Mouse (Mus musculus): ENCODE results near the gene Alox5ap.

Alox5ap gene

GRCm38 (mm10) chr5:149264405-149264804 lies at the start of gene Alox5ap:
TSS of gene Alox5ap (plus strand) at chr5:149264767.
- no peak for DNase-seq

GRCm38 (mm10) chr5:149215540-149215939 lies 49.0 kb upstream of the Alox5ap start:
- no peak for DNase-seq

GRCm38 (mm10) chr5:149217524-149218357 lies 46.8 kb upstream of the Alox5ap start:
- no peak for DNase-seq

- DNase-seq: no peak
Measured at GRCm38 (mm10) chr5:149219493-149219892, 45.1 kb upstream of the Alox5ap start.

GRCm38 (mm10) chr5:149221355-149221754 lies 43.2 kb upstream of the Alox5ap start:
- no peak for DNase-seq

- no peak for DNase-seq
Measured at GRCm38 (mm10) chr5:149224666-149225065, 39.9 kb upstream of the Alox5ap start.

GRCm38 (mm10) chr5:149228700-149229618 lies 35.6 kb upstream of the Alox5ap start:
- DNase-seq: peak; percentile 91

- peak; percentile 39 for DNase-seq
Measured at GRCm38 (mm10) chr5:149229619-149230339, 34.8 kb upstream of the Alox5ap start.

- DNase-seq: no peak
Measured at GRCm38 (mm10) chr5:149235002-149235401, 29.6 kb upstream of the Alox5ap start.

GRCm38 (mm10) chr5:149237221-149237950 lies 27.2 kb upstream of the Alox5ap start:
- peak; percentile 66 for DNase-seq

- no peak for DNase-seq
Measured at GRCm38 (mm10) chr5:149242467-149242866, 22.1 kb upstream of the Alox5ap start.

GRCm38 (mm10) chr5:149243053-149243452 lies 21.5 kb upstream of the Alox5ap start:
- no peak for DNase-seq

- DNase-seq: no peak
Measured at GRCm38 (mm10) chr5:149245391-149245964, 19.1 kb upstream of the Alox5ap start.

- no peak for DNase-seq
Measured at GRCm38 (mm10) chr5:149245965-149246470, 18.5 kb upstream of the Alox5ap start.

GRCm38 (mm10) chr5:149247047-149247904 lies 17.3 kb upstream of the Alox5ap start:
- no peak for DNase-seq

- DNase-seq: no peak
Measured at GRCm38 (mm10) chr5:149252303-149252702, 12.3 kb upstream of the Alox5ap start.

GRCm38 (mm10) chr5:149253491-149253890 lies 11.1 kb upstream of the Alox5ap start:
- no peak for DNase-seq

- no peak for DNase-seq
Measured at GRCm38 (mm10) chr5:149255522-149255921, 9.0 kb upstream of the Alox5ap start.

GRCm38 (mm10) chr5:149257518-149258281 lies 6.9 kb upstream of the Alox5ap start:
- DNase-seq: no peak

- no peak for DNase-seq
Measured at GRCm38 (mm10) chr5:149259093-149259492, 5.5 kb upstream of the Alox5ap start.
